Mouse (Mus musculus) T-cell, adult 2 months (primary cell): ENCODE results near the gene Slc5a4a.
A peak's percentile ranks its signal among the peaks of the same experiment; 100 is the strongest.

Source experiments
- DNase-seq: peaks from one replicate; pipeline ENCODE4 v3.0.0; 2022; ENCODE audit warnings: low spot score

Gene Slc5a4a

GRCm38 (mm10) chr10:76218240-76218639, 71.0 kb downstream of the Slc5a4a start:
- no peak for DNase-seq

GRCm38 (mm10) chr10:76225944-76226343, 78.7 kb downstream of the Slc5a4a start:
- no peak for DNase-seq

GRCm38 (mm10) chr10:76229627-76230026, 82.4 kb downstream of the Slc5a4a start:
- DNase-seq: no peak

GRCm38 (mm10) chr10:76237341-76238225, 90.3 kb downstream of the Slc5a4a start, which contains the start of gene Prmt2:
Prmt2 (minus strand) TSS chr10:76237865.
- DNase-seq: peak; percentile 89
